Mouse (Mus musculus): ENCODE data around the gene Gp2. TPM values are rescaled to one million over a fixed set of nuclear protein-coding genes. Genes with fewer than 3 reads are reported as not detected.

Gene Gp2
- total RNA-seq (2021), result not detected
- long read RNA-seq, experiment 1, result 0 reads
- long read RNA-seq, experiment 2, result 0 reads

- no peak within 1 kb of the TSS for H3K27ac ChIP-seq
- H3K4me3 ChIP-seq, result no peak within 1 kb of the TSS
- no peak for TF ChIP-seq CTCF (conservative IDR thresholded peaks at IDR 0.05)
- no peak for DNase-seq (ENCODE audit: low spot score in 2 of 2)
Observed at GRCm38 (mm10) chr7:119459185-119459584, at the start of gene Gp2. Gene Gp2 (minus strand): TSS chr7:119459285.

DNA sequence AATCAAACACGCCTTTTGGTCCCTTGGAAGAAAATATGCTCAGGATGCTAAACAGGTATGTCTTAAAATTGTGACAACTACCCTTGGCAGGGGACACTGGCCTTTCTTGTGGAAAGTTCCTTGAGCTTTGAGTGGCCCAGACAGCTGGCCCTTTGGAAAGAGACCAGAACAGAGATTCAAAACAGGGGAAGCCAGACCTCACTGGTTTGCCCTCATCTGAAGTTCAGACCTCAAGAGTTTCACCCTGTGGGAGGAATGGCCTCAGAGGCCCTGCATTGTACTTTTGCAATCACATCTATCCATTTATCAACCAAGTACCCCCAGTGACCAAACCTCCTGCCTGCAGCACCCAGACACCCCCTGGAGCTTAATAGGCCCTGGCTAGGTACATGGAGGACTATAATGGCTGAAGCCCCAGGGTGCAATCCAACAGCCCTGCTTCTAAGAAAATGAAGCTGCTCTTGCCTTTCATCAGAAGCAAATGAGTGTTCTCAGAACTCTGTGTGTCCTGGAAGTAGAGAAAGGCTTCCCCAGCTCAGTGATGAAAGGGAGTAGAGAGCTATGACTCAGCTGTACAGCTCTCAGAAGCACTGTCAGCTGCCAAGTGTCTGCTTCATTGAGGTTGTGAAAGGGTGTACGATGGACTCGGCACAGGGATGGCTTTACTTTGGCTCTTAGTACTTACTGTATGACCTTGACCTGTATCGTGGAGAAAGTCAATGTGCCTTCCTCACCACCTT, 31.1 kb upstream of the Gp2 start:
- TF ChIP-seq CTCF (conservative IDR thresholded peaks at IDR 0.05), result no peak
- DNase-seq (ENCODE audit: low spot score in 2 of 2), result peak in 1 of 2 experiments; percentile 6
- Histone ChIP-seq H3K4me3 (no peak overlapping the region), H3K27ac (no peak overlapping the region)

DNA sequence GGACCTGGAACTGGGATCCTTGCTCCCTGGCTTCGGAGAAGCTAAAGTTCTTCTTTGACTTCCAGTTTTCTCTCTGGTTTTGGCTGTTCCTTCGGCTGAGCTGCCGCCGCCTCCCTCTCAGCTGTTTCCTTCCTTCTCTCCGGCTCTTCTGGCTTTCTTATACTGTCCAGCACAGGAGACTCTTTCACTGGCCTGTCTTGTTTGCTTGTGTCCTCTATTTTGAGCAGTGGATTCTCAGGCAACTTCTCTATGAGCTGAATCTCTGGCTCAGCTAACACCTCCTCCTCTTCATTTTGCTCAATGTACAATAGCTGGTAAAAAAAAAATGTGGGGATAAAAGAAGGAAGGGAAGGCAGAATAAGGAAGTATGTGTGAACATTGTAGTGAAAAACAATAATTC, 27.6 kb upstream of the Gp2 start:
- Histone ChIP-seq H3K27ac (no peak overlapping the region), H3K4me3 (no peak overlapping the region)
- no peak for TF ChIP-seq CTCF (conservative IDR thresholded peaks at IDR 0.05)
- no peak for DNase-seq (ENCODE audit: low spot score in 2 of 2)

DNA sequence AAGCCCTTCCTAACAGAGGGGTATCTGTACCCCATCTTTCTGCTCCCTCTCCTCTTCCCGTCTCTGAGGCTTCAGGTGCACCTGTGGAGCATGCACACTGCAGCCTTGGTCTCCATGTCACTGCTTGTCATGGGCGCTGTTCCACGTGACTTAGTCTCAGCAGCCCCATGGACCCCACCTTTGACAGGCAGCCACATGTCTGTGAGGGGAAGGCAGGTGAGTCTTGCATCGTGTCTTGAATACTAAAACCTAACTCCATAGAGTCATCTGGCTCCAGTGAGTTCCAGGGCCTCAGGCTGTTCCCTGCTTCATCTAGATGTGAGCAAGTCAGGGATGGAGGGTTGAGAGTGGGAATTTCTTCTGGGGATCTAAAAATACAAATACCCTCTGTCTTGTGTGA, 25.1 kb upstream of the Gp2 start:
- DNase-seq (ENCODE audit: low spot score in 2 of 2), result no peak
- no peak overlapping the region for H3K4me3 ChIP-seq
- no peak for TF ChIP-seq CTCF (conservative IDR thresholded peaks at IDR 0.05)
- H3K27ac ChIP-seq, result no peak overlapping the region

DNA sequence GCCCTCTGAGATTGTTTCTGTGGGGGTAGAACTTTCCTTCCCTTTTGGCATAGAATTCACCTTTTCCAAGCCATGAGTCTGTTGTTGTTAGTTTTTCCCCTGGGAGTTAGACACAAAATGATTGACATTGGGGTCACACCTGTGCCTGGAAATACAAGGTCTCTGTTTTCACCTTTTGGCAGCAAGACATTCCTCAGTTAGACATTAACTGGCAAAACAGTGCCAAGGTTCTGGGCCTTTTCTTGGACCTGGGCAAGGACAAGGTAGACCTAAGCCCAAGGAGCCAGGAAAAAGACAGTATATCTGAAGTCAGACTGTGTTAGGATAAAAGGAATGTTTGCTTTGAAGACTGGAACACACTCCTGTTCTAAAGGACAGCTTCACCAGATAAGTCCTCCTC, 20.2 kb upstream of the Gp2 start, which contains the start of gene Umod:
Gene Umod (minus strand): TSS at position 27 of the 400 bp plus-strand sequence.
- TF ChIP-seq CTCF (conservative IDR thresholded peaks at IDR 0.05), result no peak
- no peak for DNase-seq (ENCODE audit: low spot score in 2 of 2)
- H3K27ac ChIP-seq, result no peak within 1 kb of the TSS
- no peak within 1 kb of the TSS for H3K4me3 ChIP-seq

DNA sequence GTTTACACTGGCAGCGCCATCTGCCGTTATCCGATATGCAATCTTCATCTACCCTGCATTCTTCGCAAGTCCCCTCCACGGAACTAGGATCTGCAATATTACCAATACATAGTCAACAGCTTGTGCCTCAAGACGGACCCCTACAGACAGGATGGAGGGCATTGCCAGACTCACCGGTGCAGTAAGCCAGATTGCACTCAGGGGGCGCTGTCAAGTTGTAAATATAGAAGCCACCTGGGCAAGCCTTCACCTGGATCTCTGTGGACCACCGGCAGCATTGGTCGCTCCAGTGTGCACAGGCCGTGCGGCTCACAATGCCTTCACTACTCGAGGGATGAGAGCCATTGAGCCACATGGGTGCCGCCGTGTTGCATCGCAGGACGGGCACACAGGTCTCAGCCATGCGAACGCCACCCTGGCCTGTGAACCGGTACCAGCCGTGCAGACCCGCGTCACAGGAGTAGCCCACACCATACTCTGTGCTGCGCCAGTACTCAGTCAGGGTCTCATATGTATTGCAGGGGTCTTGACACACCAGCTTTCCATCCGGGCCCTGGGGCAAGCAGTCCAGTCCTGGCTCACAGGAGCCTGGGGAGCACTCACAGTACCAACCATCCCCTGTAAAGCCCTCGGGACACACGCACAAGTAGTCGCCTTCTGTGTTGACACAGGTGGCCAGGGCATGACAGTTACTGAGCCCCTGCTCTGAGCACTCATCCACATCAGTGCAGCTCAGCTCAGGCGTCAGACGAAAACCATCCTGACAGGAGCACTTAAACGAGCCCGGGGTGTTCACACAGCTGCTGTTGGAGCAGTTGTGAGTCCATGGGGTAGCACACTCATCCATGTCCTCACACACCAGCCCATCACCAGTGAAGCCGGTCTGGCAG, 17.7 kb upstream of the Gp2 start:
- DNase-seq (ENCODE audit: low spot score in 2 of 2), result no peak
- Histone ChIP-seq H3K27ac (no peak overlapping the region), H3K4me3 (no peak overlapping the region)
- peak; percentile 13; the same call in 1 of the 2 replicates for TF ChIP-seq CTCF (conservative IDR thresholded peaks at IDR 0.05)

DNA sequence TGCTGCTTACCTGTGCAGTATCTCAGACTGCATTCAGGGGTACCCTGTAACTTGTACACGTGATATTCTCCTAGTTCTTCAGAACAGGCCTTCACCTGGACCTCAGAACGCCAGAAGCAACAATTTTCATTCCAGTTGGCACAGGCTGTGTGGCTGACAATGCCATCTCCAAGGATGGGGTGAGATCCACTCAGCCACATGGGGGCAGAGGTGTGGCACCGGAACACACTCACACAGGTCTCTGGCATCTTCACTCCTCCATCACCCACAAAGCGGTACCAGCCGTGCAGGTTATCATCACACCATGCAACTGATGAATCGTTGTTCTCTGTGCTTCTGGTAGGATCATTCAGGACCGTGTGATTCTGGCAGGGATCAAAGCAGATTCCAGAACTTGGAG, 4.9 kb downstream of the Gp2 start:
- 0 out of 2 replicates have a peak, but pooled peaks have one; percentile 8 for TF ChIP-seq CTCF (conservative IDR thresholded peaks at IDR 0.05)

DNA sequence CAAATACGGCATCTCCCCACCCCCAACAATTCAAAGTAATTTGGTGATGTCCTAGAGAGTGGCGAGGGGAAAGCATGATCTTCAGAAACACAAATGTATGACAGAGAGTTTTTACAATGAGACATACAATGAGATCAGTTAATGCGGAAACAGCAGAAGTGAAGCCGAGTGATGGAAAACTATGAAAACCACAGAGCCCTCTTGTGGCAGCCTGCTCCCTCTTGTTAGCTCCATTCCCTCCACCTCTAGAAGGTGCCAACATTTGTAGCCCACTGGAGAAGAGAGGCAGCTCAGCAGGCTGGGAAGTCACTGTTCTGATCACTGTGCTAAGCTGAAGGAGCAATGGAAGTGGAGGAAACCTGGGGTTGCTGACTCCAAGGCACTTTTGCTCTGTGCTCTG, 15.2 kb downstream of the Gp2 start:
- peak; percentile 78 for TF ChIP-seq CTCF (conservative IDR thresholded peaks at IDR 0.05)
- H3K4me3 ChIP-seq, result no peak overlapping the region
- no peak overlapping the region for H3K27ac ChIP-seq
- DNase-seq (ENCODE audit: low spot score in 2 of 2), result peak in 1 of 2 experiments; percentile 18

More for the DNA sequence above, 4.9 kb downstream of the Gp2 start:
- no peak for DNase-seq (ENCODE audit: low spot score in 2 of 2)
- H3K27ac ChIP-seq, result no peak overlapping the region
- H3K4me3 ChIP-seq, result no peak overlapping the region

- DNase-seq (ENCODE audit: low spot score in 2 of 2), result no peak
- no peak for TF ChIP-seq CTCF (conservative IDR thresholded peaks at IDR 0.05)
- Histone ChIP-seq H3K27ac (no peak overlapping the region), H3K4me3 (no peak overlapping the region)
Observed at GRCm38 (mm10) chr7:119441938-119442337, 17.1 kb downstream of the Gp2 start.

- peak; percentile 83 to 84 for DNase-seq (ENCODE audit: low spot score in 2 of 2)
- Histone ChIP-seq H3K27ac (no peak overlapping the region), H3K4me3 (no peak overlapping the region)
- peak; percentile 93 for TF ChIP-seq CTCF (conservative IDR thresholded peaks at IDR 0.05)
Observed at GRCm38 (mm10) chr7:119427180-119427616, 31.9 kb downstream of the Gp2 start.

DNA sequence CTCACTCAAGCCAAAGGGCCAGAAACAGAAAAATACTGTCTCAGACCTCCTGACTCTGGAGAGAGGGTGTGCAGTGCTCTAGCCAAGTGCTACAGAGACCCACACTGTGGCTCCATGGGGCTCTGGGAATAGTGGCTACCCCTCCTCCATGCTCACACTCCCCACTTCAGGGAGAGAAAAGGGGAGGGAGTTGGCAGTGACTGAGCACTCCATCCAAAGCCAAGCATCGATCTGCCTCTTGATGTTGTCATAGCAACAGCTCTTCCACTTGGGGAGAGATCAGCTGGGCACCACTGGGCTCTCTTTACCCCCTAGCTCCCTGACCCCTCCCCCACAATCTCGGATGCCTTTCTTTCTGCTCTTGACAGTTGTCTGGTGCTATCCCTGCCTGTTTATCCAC, 38.4 kb downstream of the Gp2 start:
- no peak overlapping the region for H3K4me3 ChIP-seq
- no peak overlapping the region for H3K27ac ChIP-seq
- DNase-seq (ENCODE audit: low spot score in 2 of 2), result peak in 1 of 2 experiments; percentile 35
- no peak for TF ChIP-seq CTCF (conservative IDR thresholded peaks at IDR 0.05)

DNA sequence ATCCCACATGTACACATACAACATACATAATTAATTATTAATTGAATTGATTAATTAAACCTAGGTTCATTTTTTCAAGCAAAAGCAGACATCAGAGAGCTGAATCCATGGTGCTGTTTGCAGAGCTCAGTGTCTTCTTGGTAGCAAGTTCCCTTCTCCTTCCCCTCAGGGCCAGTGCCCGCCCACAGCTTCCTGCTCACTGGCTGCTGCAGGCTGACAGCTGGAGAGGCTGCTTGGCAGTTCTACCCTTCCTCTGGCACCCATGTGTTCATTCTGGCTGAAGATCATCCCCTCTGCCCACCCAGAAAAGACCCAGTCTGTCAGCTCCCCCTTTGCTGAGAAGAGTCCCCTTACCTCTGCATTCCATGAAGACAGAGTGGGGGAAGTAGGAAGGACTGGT, 40.6 kb downstream of the Gp2 start:
- no peak for DNase-seq (ENCODE audit: low spot score in 2 of 2)
- H3K4me3 ChIP-seq, result no peak overlapping the region
- H3K27ac ChIP-seq, result no peak overlapping the region
- TF ChIP-seq CTCF (conservative IDR thresholded peaks at IDR 0.05), result no peak

DNA sequence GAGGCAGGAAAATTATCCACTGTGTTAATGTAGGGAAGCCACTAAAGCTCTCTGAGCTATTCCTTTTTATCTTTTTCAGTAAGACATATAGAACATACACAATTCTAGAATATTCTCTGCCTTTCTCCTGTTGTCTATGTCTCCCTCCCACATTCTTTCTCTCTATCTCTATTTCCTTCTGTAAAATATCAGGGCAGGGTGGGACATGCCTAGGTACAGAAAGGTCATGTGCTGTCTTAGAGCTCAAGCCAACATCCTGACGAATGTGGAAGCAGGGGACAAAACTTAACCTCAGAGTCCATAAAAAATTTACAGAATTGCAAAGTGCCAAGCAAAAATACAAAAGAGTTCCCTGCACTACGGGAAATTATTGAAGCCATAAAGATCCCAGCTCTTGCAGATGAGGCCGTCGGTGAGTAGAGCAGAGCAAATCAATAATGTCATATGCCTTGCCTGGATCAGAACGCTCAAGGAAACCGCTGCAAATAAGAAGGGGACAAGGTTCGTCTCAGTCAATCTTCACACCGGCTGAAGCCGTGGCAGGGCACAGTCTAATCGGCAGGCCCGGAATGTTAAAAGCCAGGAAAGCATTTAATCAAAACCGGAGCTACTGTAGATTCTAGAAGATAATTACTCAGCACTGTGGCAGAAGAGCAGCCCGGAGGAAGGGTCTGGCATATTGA, 64.9 kb downstream of the Gp2 start:
- H3K4me3 ChIP-seq, result no peak overlapping the region
- TF ChIP-seq CTCF (conservative IDR thresholded peaks at IDR 0.05), result no peak
- DNase-seq (ENCODE audit: low spot score in 2 of 2), result no peak
- H3K27ac ChIP-seq, result no peak overlapping the region

Other genes with a start within 250 kb of the Gp2 start
- gene Umod, start 20.0 kb upstream of the Gp2 start, total RNA-seq (2021), result not detected
- gene Acsm5, start 60.2 kb upstream of the Gp2 start, total RNA-seq (2021), result under 1 TPM; 0.41 to 0.56 TPM
- not detected for gene Pdilt, start 64.2 kb upstream of the Gp2 start, total RNA-seq (2021)
- gene Acsm2, start 95.1 kb upstream of the Gp2 start, total RNA-seq (2021), result not detected
- gene Acsm1, start 147.7 kb upstream of the Gp2 start, total RNA-seq (2021), result not detected
- gene Acsm4, start 230.7 kb upstream of the Gp2 start, total RNA-seq (2021), result not detected